Mouse (Mus musculus) embryonic facial prominence, embryonic 12.5 days (tissue): ENCODE data around the gene Lrrn2. TPM values are rescaled to one million over a fixed set of nuclear protein-coding genes. Genes with fewer than 3 reads are reported as not detected.

ENCODE experiments used
- ATAC-seq: fragments of 200-750 bp; cut with Nextera tagmentation; 2 replicates; pipeline ENCODE4 v1.8.0; 2017; ENCODE audit not compliant: insufficient number of reproducible peaks, insufficient read depth, low FRiP score, low TSS enrichment
- H3K27ac ChIP-seq: fragments of 300-500 bp; sonication (generic); 2 replicates; pipeline ENCODE4 v1.5.1; 2016; ENCODE audit warnings: mild to moderate bottlenecking
- H3K27me3 ChIP-seq: fragments of 300-500 bp; sonication (generic); 2 replicates; pipeline ENCODE4 v1.6.1; 2016; ENCODE audit warnings: mild to moderate bottlenecking, moderate library complexity
- H3K36me3 ChIP-seq: fragments of 300-500 bp; sonication (generic); 2 replicates; pipeline ENCODE4 v1.6.1; 2016; ENCODE audit warnings: mild to moderate bottlenecking
- H3K4me1 ChIP-seq: fragments of 300-500 bp; sonication (generic); 2 replicates; pipeline ENCODE4 v1.6.1; 2016
- H3K4me2 ChIP-seq: fragments of 300-500 bp; sonication (generic); replicated peaks from 2 replicates; pipeline ENCODE4 v1.6.1; 2016; ENCODE audit warnings: mild to moderate bottlenecking, moderate library complexity
- H3K4me3 ChIP-seq: fragments of 300-500 bp; sonication (generic); 2 replicates; pipeline ENCODE4 v1.5.1; 2016; ENCODE audit warnings: mild to moderate bottlenecking
- H3K9ac ChIP-seq: fragments of 300-500 bp; sonication (generic); 2 replicates; pipeline ENCODE4 v1.6.1; 2016; ENCODE audit warnings: mild to moderate bottlenecking, moderate library complexity
- H3K9me3 ChIP-seq: fragments of 300-500 bp; sonication (generic); 2 replicates; pipeline ENCODE4 v1.6.1; 2016; ENCODE audit warnings: mild to moderate bottlenecking, moderate library complexity
- whole genome bisulfite sequencing: fragments of 180-500 bp; shearing (Covaris S2); methylation state at CpG from one replicate; pipeline ENCODE4 v1.1.7; 2016; 5-methylcytosine and 5-hydroxymethylcytosine counted together
- polyA plus RNA-seq: library from polyadenylated mRNA; unstranded; fragments of >200 nt; fragmentation: Nextera tagmentation; extraction: Ambion mirVana; gene quantifications from 2 replicates; pipeline ENCODE4 v1.2.1, GENCODE M21; 2016

Lrrn2 gene
- polyA plus RNA-seq, 1 experiment from 2014 or later = 6.6 TPM

- ATAC-seq = no peak
- no peak overlapping the region for H3K9ac ChIP-seq
- no peak overlapping the region for H3K4me3 ChIP-seq
- peaks cover 7% of the 10 kb centered on the region for H3K4me1 ChIP-seq
- H3K27ac ChIP-seq = no peak overlapping the region
- no peak overlapping the region for H3K4me2 ChIP-seq
- H3K36me3 ChIP-seq = no peaks in the 10 kb centered on the region
- peaks cover 15% of the 10 kb centered on the region; the same call in 1 of the 2 replicates for H3K27me3 ChIP-seq
- no peaks in the 10 kb centered on the region for H3K9me3 ChIP-seq
- WGBS = 59% methylated on average over 6 of the region's 6 CpGs
These were observed 35.9 kb downstream of the Lrrn2 start for GRCm38 (mm10) chr1:132915849-132916493.

GRCm38 (mm10) chr1:132917554-132917953, 37.5 kb downstream of the Lrrn2 start:
- 17% methylated on average over 8 of the region's 8 CpGs for WGBS
- Histone ChIP-seq H3K9ac (no peak overlapping the region), H3K27ac (no peak overlapping the region), H3K36me3 (no peaks in the 10 kb centered on the region), H3K4me1 (peaks cover 12% of the 10 kb centered on the region), H3K4me2 (no peak overlapping the region), H3K9me3 (no peaks in the 10 kb centered on the region), H3K27me3 (peaks cover 25% of the 10 kb centered on the region), H3K4me3 (no peak overlapping the region)
- no peak for ATAC-seq

- Histone ChIP-seq H3K9ac (no peak overlapping the region), H3K4me1 (peaks cover 12% of the 10 kb centered on the region), H3K36me3 (no peaks in the 10 kb centered on the region), H3K27ac (no peak overlapping the region), H3K9me3 (no peaks in the 10 kb centered on the region), H3K4me2 (no peak overlapping the region), H3K27me3 (peaks cover 25% of the 10 kb centered on the region), H3K4me3 (no peak overlapping the region)
- ATAC-seq = no peak
- WGBS = 15% methylated on average over 10 of the region's 10 CpGs
These were observed 38.1 kb downstream of the Lrrn2 start for GRCm38 (mm10) chr1:132918117-132918680.

GRCm38 (mm10) chr1:132919258-132919657, 39.2 kb downstream of the Lrrn2 start:
- Histone ChIP-seq H3K4me3 (no peak overlapping the region), H3K9me3 (no peaks in the 10 kb centered on the region), H3K27ac (no peak overlapping the region), H3K4me1 (peaks cover 12% of the 10 kb centered on the region), H3K9ac (no peak overlapping the region), H3K27me3 (peaks cover 25% of the 10 kb centered on the region), H3K36me3 (no peaks in the 10 kb centered on the region), H3K4me2 (no peak overlapping the region)
- no peak for ATAC-seq
- WGBS = 76% methylated on average over 8 of the region's 8 CpGs

- Histone ChIP-seq H3K9me3 (no peaks in the 10 kb centered on the region), H3K27ac (no peak overlapping the region), H3K4me2 (peak overlapping the region; percentile 25), H3K4me1 (peaks cover 12% of the 10 kb centered on the region), H3K4me3 (no peak overlapping the region), H3K9ac (no peak overlapping the region), H3K27me3 (peaks cover 25% of the 10 kb centered on the region), H3K36me3 (no peaks in the 10 kb centered on the region)
- no peak for ATAC-seq
- 7% methylated on average over 13 of the region's 13 CpGs for WGBS
These were observed 41.0 kb downstream of the Lrrn2 start for GRCm38 (mm10) chr1:132921071-132921470.

- no peak overlapping the region for H3K4me2 ChIP-seq
- 83% methylated on average over 9 of the region's 9 CpGs for WGBS
These were observed 42.2 kb downstream of the Lrrn2 start for GRCm38 (mm10) chr1:132922257-132922656.

GRCm38 (mm10) chr1:132925270-132925669, 45.2 kb downstream of the Lrrn2 start:
- no peak overlapping the region for H3K4me2 ChIP-seq
- peaks cover 13% of the 10 kb centered on the region; the same call in 1 of the 2 replicates for H3K27me3 ChIP-seq
- H3K4me1 ChIP-seq = peaks cover 9% of the 10 kb centered on the region

More at GRCm38 (mm10) chr1:132922257-132922656, 42.2 kb downstream of the Lrrn2 start:
- no peak overlapping the region for H3K27ac ChIP-seq
- H3K4me3 ChIP-seq = no peak overlapping the region
- no peaks in the 10 kb centered on the region for H3K9me3 ChIP-seq
- no peak for ATAC-seq
- no peaks in the 10 kb centered on the region for H3K36me3 ChIP-seq
- no peak overlapping the region for H3K9ac ChIP-seq
- peaks cover 24% of the 10 kb centered on the region for H3K27me3 ChIP-seq
- peaks cover 12% of the 10 kb centered on the region for H3K4me1 ChIP-seq

GRCm38 (mm10) chr1:132928032-132928906, 48.2 kb downstream of the Lrrn2 start:
- 0 out of 2 replicates have a peak overlapping the region, but pooled peaks have one; percentile 5 for H3K4me2 ChIP-seq
- 41% methylated on average over 19 of the region's 19 CpGs for WGBS

More at GRCm38 (mm10) chr1:132925270-132925669, 45.2 kb downstream of the Lrrn2 start:
- H3K4me3 ChIP-seq = no peak overlapping the region
- no peak overlapping the region for H3K27ac ChIP-seq
- H3K9ac ChIP-seq = no peak overlapping the region
- H3K36me3 ChIP-seq = no peaks in the 10 kb centered on the region
- no peaks in the 10 kb centered on the region for H3K9me3 ChIP-seq
- WGBS = 83% methylated on average over 7 of the region's 7 CpGs
- no peak for ATAC-seq

GRCm38 (mm10) chr1:132928907-132929250, 48.8 kb downstream of the Lrrn2 start:
- no peak for ATAC-seq
- Histone ChIP-seq H3K4me1 (no peaks in the 10 kb centered on the region), H3K27me3 (0 out of 2 replicates have a peak, but pooled peaks cover 3% of the 10 kb centered on the region), H3K27ac (no peak overlapping the region), H3K9me3 (no peaks in the 10 kb centered on the region), H3K4me2 (0 out of 2 replicates have a peak overlapping the region, but pooled peaks have one; percentile 5), H3K9ac (no peak overlapping the region), H3K36me3 (no peaks in the 10 kb centered on the region), H3K4me3 (no peak overlapping the region)
- WGBS = 63% methylated on average over 3 of the region's 3 CpGs

More at GRCm38 (mm10) chr1:132928032-132928906, 48.2 kb downstream of the Lrrn2 start:
- Histone ChIP-seq H3K4me1 (no peaks in the 10 kb centered on the region), H3K27me3 (0 out of 2 replicates have a peak, but pooled peaks cover 3% of the 10 kb centered on the region), H3K36me3 (no peaks in the 10 kb centered on the region), H3K9me3 (no peaks in the 10 kb centered on the region), H3K27ac (no peak overlapping the region), H3K4me3 (no peak overlapping the region), H3K9ac (no peak overlapping the region)
- peak; percentile 35; the same call in 1 of the 2 replicates for ATAC-seq

- no peak for ATAC-seq
- H3K4me3 ChIP-seq = no peak overlapping the region
- 0 out of 2 replicates have a peak, but pooled peaks cover 3% of the 10 kb centered on the region for H3K27me3 ChIP-seq
- H3K4me1 ChIP-seq = 0 out of 2 replicates have a peak, but pooled peaks cover 7% of the 10 kb centered on the region
- WGBS = 62% methylated on average over 4 of the region's 4 CpGs
- no peak overlapping the region for H3K27ac ChIP-seq
- H3K9me3 ChIP-seq = no peaks in the 10 kb centered on the region
- H3K36me3 ChIP-seq = no peaks in the 10 kb centered on the region
- H3K4me2 ChIP-seq = no peak overlapping the region
- no peak overlapping the region for H3K9ac ChIP-seq
These were observed 50.2 kb downstream of the Lrrn2 start for GRCm38 (mm10) chr1:132930291-132930690.

- H3K9me3 ChIP-seq = no peaks in the 10 kb centered on the region
- H3K4me3 ChIP-seq = no peak overlapping the region
- no peak overlapping the region for H3K27ac ChIP-seq
- H3K9ac ChIP-seq = no peak overlapping the region
- ATAC-seq = no peak
- WGBS = 86% methylated on average over 2 of the region's 2 CpGs
- H3K36me3 ChIP-seq = no peaks in the 10 kb centered on the region
- no peak overlapping the region for H3K4me2 ChIP-seq
- H3K27me3 ChIP-seq = 0 out of 2 replicates have a peak, but pooled peaks cover 3% of the 10 kb centered on the region
- H3K4me1 ChIP-seq = 0 out of 2 replicates have a peak, but pooled peaks cover 7% of the 10 kb centered on the region
These were observed 52.3 kb downstream of the Lrrn2 start for GRCm38 (mm10) chr1:132932421-132932820.
